Mouse (Mus musculus): ENCODE data around the gene Alox5ap.
A peak's percentile ranks its signal among the peaks of the same experiment; 100 is the strongest.

Gene Alox5ap

GRCm38 (mm10) chr5:149261449-149261848, 3.1 kb upstream of the Alox5ap start:
- no peak for DNase-seq

GRCm38 (mm10) chr5:149261866-149262265, 2.7 kb upstream of the Alox5ap start:
- peak in 1 of 2 experiments; percentile 41 for DNase-seq

- DNase-seq: peak; percentile 37 to 51
These were observed 312 bp downstream of the Alox5ap start for GRCm38 (mm10) chr5:149264878-149265279.

GRCm38 (mm10) chr5:149266761-149267221, 2.2 kb downstream of the Alox5ap start:
- peak in 1 of 2 experiments; percentile 36 for DNase-seq

GRCm38 (mm10) chr5:149267493-149267892, 2.9 kb downstream of the Alox5ap start:
- no peak for DNase-seq

GRCm38 (mm10) chr5:149271291-149271690, 6.7 kb downstream of the Alox5ap start:
- no peak for DNase-seq

GRCm38 (mm10) chr5:149272535-149272934, 8.0 kb downstream of the Alox5ap start:
- no peak for DNase-seq

DNA sequence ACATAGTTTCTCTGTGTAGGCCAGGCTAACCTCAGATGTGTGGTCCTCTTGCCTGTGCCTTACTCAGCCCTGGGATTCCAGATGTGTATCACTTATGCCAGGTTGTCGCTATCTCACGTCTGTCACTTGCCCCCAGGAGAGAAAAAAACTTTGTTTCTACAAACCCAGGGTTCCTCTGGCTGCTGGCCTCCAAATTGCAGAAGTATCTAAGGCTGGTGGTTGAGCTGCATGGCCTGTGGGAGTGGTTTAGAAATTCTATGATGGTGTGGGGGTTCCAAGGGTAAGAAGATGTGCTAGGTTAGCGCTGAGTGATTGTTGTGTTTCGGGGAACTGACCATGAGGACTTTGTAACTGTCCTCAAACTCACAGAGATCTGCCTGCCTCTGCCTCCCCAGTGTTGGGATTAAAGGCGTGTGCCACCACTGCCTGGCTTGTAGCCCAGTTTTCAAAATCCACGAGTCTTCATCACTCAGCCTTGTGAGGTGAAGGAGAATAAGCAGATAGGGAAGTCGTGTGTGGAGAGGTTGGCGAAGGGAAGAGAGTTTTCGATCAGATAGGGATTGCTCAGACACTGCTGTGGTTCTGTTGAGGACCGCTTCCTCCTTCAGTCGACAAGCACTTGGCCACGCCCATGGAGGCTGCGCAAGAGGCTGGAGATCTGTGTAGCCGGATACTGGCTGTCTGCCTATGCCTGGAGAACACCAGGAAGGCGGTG, 10.0 kb downstream of the Alox5ap start:
- no peak for DNase-seq

- DNase-seq: no peak
These were observed 10.5 kb downstream of the Alox5ap start for GRCm38 (mm10) chr5:149275105-149275494.

GRCm38 (mm10) chr5:149277529-149277928, 13.0 kb downstream of the Alox5ap start:
- DNase-seq: no peak

GRCm38 (mm10) chr5:149279273-149279844, 14.8 kb downstream of the Alox5ap start:
- no peak for DNase-seq

GRCm38 (mm10) chr5:149283009-149283408, 18.4 kb downstream of the Alox5ap start:
- DNase-seq: peak; percentile 16 to 56

- no peak for DNase-seq
These were observed 19.3 kb downstream of the Alox5ap start for GRCm38 (mm10) chr5:149283821-149284220.

- DNase-seq: no peak
These were observed 21.5 kb downstream of the Alox5ap start for GRCm38 (mm10) chr5:149286021-149286420.

DNA sequence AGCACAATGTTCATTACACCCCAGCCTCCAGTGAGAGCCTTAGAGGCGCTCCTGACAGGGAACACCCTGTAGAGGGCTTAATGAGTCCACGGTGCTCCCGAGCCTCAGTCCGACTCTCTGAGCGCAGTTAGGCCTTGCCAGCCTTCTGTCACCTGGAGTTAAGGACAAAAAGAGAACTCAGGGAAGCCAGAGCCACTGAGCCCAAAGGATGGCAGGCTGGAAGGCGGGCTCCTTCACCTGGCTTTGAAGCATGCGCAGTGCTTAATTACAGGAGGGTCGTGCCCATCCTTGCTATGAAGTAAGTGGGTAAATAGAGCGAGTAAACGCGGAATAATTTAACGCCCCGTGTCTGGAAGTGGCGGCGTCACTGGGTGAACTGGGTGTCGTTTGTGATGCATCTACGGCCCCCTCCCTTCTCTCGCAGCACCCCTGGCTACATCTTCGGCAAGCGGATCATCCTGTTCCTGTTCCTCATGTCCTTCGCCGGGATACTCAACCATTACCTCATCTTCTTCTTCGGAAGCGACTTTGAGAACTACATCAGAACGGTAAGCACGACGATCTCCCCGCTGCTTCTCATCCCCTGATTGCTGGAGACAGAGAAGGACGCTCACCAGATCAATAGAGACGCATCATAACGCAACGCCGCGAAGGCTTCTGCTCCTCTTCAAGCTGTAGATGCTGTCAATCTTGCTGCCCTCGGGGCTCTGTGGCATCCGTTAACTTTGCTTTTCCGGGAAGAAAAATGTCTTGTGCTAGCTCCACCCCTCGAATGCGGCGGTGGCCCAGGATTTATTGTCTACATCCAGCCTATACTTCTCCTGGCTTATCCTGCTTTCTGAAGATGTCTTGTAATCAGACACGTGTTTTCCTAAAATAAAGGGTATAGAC, 22.8 kb downstream of the Alox5ap start:
- DNase-seq: no peak

GRCm38 (mm10) chr5:149291266-149291665, 26.7 kb downstream of the Alox5ap start:
- no peak for DNase-seq

DNA sequence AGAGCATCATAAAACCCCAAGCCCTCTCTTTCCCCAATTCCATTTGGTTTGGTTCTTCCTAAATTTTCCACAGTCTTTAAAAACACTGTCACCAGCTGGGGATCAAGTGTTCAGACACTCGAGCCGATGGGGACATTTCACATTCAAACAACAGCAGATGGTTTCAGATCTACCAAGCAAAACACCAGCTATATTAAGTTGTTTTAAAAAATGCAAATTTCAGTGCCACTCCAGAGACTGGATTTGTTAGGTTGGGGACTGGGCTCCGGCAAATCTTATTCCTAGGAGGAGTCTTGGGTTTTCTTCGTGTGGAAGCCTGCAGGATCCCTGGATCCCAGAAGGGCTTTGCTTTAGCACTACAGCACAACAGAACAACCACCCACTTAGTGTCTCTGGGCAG, 28.5 kb downstream of the Alox5ap start:
- no peak for DNase-seq

DNA sequence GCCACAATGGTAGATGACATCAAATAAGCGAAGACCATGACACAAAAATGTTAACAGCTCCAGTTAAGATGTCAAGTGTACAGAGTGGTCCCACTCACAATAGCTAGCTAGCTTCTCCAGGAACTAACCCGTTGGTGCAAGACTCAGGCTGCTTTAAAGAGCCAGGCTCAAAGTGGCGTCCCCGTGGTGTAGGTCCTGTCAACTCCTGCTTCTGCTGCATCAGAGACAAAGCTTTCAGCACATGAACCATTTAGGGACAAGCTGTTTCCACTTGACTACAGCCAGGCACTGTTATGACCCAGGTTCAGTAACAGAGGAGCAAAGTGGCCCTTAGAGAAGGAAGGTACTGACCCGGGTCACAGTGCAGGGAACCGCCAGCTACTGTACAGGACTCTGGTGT, 32.2 kb downstream of the Alox5ap start:
- DNase-seq: no peak

DNA sequence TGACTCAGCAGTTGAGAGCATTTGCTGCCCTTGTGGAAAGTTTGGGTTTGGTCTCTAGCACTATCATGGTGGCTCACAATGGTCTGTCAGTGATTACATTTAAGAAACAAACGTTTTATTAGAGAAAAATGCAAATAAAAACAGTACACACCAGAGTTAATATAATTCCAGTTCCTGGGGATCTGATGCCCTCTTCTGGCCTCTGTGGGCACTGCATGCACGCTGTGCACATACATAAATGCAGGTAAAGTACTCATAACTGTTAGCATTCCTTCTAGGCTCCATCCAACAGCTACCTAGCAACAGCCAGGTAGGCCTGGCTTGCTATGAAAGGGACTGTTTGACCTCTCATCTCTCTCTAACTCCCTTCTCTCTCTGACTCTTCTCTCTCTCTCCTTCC, 32.9 kb downstream of the Alox5ap start:
- DNase-seq: no peak

GRCm38 (mm10) chr5:149298234-149298633, 33.7 kb downstream of the Alox5ap start:
- DNase-seq: no peak

DNA sequence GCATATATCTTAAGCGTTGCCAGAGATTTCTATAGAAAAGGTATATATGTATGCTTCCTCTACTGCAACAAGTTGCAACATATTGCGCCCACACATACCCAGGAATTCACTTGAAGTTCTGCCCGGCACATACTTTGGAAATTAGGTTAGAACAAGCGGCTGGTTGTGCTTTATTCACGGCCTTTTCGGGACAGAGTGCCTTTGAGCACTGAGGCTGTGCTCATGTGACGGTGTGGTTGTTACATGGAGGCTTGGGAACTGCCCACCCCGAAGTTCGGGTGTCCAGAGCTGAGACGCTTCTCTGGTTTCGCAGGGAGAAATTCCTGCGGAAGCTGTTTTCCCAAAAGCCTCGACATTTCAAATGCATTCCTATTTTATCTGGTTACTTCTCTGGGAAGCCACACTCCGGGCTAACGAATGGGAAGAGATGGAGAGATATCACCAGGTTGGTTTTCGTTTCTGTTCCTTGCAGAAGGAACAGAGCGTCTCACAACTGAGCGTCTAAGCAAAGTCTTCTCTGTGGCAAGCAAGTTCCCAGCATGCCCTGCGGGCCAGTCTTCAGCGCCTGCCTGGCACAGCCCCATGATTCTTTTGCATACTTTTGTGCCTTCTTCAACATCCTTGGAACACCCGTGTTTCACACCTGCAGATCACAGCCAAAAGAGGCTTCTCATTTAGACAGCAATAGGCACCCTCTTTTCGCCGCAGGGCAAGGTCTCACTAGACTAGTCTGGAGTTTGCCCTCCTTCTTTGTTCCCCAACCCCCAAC, 48.5 kb downstream of the Alox5ap start:
- DNase-seq: no peak

DNA sequence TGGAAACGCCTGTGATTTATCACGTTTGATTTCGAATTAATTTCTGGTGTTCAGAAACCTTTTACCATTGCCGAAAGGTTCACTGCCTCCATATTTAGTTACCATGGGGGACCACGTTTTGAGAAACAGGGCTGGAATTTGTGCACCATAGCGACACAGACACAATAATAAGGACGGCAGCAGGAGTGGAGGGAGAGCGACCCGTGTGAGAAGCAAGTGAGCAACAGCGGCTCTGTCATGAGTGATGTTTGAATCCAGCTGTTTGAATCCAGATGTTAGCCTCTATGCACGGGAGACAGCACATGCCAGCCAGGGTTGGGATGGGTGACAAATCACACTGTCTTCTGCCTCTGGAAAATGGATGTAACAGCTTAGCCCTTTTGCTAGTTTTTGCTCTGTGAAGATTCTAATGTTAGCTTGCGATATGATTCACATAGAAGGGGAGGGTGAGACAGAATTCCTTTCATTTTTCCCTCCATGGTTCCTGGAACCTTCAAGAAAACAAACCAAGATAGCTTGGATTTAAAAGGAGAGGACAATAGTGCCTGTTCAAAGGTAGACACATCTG, 50.0 kb downstream of the Alox5ap start:
- DNase-seq: no peak
